Mouse (Mus musculus): ENCODE measurements at regions not wholly inside any gene's neighbourhood (a gene's known extent, or its start where the extent isn't known, plus 50 kb on each side); places are given as distances from the start of the nearest gene placed in this dataset.

DNA sequence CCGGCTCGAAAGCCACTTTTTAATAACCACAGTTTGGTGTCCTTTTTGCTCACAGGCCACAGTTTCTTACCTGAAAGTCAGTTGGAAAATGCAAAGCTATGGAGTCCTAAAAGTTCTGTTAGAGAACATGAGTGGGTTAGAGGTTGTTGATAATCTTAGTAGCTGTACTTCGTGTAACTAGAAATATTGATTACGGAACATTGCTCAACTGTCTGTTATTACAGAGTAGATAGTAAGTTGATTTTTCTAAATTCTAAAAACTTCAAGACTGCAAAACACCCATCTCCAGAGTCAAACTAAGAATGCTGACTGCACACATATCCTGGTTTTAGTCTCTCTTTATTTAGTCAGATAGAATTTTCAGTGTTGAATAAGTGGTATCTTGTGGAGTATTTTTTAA, 111.0 kb downstream of the Slc38a4 start:
- no peak overlapping the region for H3K4me3 ChIP-seq (replicated peaks)

DNA sequence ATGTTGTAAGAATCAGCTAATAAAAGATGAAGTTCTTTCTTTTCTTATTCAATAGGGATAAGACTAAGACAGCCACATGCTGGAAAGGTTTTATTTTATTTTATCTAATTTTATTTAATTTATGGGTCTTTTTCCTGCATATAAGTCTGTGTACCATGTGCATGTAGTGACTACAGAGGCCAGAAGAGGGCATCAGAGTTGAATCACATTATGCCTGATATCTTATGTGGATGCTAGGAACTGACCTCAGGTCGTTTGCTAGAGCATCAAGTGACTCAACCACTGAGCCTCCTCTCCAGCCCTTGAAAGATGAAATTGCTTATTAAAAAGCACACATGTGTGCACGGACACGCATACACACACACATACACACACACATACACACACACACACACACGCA, 113.1 kb downstream of the Slc38a4 start:
- H3K4me2 ChIP-seq: no peak overlapping the region
- no peaks in the 10 kb centered on the region for H3K9me3 ChIP-seq (replicated peaks)
- ATAC-seq (ENCODE audit: low FRiP score): no peak
- H3K27me3 ChIP-seq (replicated peaks): no peaks in the 10 kb centered on the region
- no peaks in the 10 kb centered on the region for H3K4me1 ChIP-seq
- 87% methylated on average over 4 of the region's 4 CpGs for WGBS
- H3K27ac ChIP-seq (replicated peaks): no peak overlapping the region
- no peak overlapping the region for H3K9ac ChIP-seq (replicated peaks)
- no peaks in the 10 kb centered on the region for H3K36me3 ChIP-seq
- no peak overlapping the region for H3K4me3 ChIP-seq (replicated peaks)

More for the DNA sequence above, 111.0 kb downstream of the Slc38a4 start:
- H3K27ac ChIP-seq (replicated peaks): no peak overlapping the region
- no peak overlapping the region for H3K4me2 ChIP-seq
- no peaks in the 10 kb centered on the region for H3K36me3 ChIP-seq
- no peaks in the 10 kb centered on the region for H3K4me1 ChIP-seq
- H3K9ac ChIP-seq (replicated peaks): no peak overlapping the region
- H3K27me3 ChIP-seq (replicated peaks): no peaks in the 10 kb centered on the region
- 97% methylated on average over 4 of the region's 4 CpGs for WGBS
- no peaks in the 10 kb centered on the region for H3K9me3 ChIP-seq (replicated peaks)
- no peak for ATAC-seq (ENCODE audit: low FRiP score)

DNA sequence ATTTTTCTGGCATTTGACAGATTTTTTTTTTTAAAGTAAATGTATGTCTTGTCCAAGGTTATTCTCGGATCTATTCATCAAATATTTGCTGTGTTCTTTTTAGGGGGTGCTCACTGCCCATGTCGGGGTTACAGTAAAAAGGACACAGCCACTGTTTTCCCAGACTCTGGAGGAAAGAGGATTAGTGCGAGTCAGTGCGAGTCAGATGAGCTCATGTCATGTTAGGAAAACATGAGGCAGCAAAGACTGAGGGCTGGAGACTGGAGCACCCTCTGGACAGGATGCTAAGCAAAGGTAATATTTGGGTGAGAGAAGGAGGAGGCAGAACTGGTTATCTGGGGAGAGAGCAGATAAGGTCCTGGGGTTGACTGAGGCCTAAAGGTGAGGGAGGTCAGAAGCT, 117.3 kb downstream of the Slc38a4 start:
- 86% methylated on average over 4 of the region's 4 CpGs for WGBS
- Histone ChIP-seq H3K9ac (replicated peaks) (no peak overlapping the region), H3K4me3 (replicated peaks) (no peak overlapping the region), H3K36me3 (no peaks in the 10 kb centered on the region), H3K27ac (replicated peaks) (no peak overlapping the region), H3K4me1 (0 out of 2 replicates have a peak, but pooled peaks cover 7% of the 10 kb centered on the region), H3K9me3 (replicated peaks) (no peaks in the 10 kb centered on the region), H3K27me3 (replicated peaks) (no peaks in the 10 kb centered on the region), H3K4me2 (no peak overlapping the region)
- no peak for ATAC-seq (ENCODE audit: low FRiP score)

DNA sequence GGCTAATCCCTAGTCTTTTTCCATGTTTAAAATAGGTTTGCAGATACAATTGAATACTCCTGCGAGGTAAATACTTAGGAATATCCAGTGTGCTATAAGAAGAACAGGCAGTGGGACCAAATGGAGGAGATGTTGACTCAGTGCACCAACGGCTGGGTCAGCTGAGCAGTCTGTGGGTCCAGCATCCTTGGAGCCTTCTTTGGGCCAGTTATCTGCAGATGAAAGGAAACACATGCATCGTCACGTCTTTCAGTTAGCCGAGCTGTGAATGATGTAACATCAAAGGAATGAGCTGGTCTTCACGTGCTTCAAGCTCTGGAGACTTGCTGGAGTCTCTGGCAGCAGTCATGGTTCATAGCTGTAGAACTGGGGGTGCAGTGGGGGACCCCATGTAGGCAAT, 118.1 kb downstream of the Slc38a4 start:
- H3K4me1 ChIP-seq: 0 out of 2 replicates have a peak, but pooled peaks cover 7% of the 10 kb centered on the region
- no peaks in the 10 kb centered on the region for H3K9me3 ChIP-seq (replicated peaks)
- no peak for ATAC-seq (ENCODE audit: low FRiP score)
- H3K4me2 ChIP-seq: no peak overlapping the region
- H3K9ac ChIP-seq (replicated peaks): no peak overlapping the region
- no peak overlapping the region for H3K4me3 ChIP-seq (replicated peaks)
- 80% methylated on average over 6 of the region's 6 CpGs for WGBS
- H3K36me3 ChIP-seq: no peaks in the 10 kb centered on the region
- no peak overlapping the region for H3K27ac ChIP-seq (replicated peaks)
- H3K27me3 ChIP-seq (replicated peaks): no peaks in the 10 kb centered on the region

DNA sequence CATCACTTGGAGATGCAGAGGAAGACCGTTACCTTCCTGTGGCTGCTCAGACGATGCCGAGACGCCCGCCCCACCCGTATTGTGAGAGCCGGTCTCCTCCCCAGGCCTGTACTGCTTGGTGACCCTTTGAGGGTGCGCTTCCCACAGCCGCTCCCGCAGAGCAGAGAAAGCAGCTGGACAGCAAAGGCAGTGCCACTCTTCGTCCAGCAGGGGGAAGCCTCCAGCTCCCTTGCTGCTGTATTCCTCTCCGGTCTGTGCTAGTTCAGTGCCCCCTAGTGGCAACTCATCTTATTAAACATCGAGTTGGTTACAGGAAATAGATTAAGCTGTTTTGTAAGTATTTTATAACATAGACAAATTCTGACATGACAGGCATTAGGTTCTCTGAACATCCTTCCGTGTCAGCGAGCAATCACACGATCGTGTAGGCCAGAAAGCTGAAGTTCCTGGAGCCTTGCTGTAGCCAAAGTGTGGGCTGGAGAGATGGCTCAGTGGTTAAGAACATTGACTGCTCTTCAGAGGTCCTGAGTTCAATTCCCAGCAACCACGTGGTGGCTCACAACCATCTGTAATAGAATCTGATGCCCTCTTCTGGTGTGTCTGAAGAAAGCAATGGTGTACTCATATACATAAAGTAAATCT, 118.9 kb downstream of the Slc38a4 start:
- 5% methylated on average over 18 of the region's 18 CpGs for WGBS
- H3K27me3 ChIP-seq (replicated peaks): no peaks in the 10 kb centered on the region
- peak overlapping the region; percentile 37; the same call in 1 of the 2 replicates for H3K9ac ChIP-seq (replicated peaks)
- no peak overlapping the region for H3K27ac ChIP-seq (replicated peaks)
- H3K4me2 ChIP-seq: peak overlapping the region; percentile 55
- 0 out of 2 replicates have a peak, but pooled peaks cover 7% of the 10 kb centered on the region for H3K4me1 ChIP-seq
- H3K4me3 ChIP-seq (replicated peaks): peak overlapping the region; percentile 22; the same call in 1 of the 2 replicates
- ATAC-seq (ENCODE audit: low FRiP score): peak; percentile 78; the same call in 1 of the 2 replicates
- H3K9me3 ChIP-seq (replicated peaks): no peaks in the 10 kb centered on the region
- H3K36me3 ChIP-seq: no peaks in the 10 kb centered on the region

DNA sequence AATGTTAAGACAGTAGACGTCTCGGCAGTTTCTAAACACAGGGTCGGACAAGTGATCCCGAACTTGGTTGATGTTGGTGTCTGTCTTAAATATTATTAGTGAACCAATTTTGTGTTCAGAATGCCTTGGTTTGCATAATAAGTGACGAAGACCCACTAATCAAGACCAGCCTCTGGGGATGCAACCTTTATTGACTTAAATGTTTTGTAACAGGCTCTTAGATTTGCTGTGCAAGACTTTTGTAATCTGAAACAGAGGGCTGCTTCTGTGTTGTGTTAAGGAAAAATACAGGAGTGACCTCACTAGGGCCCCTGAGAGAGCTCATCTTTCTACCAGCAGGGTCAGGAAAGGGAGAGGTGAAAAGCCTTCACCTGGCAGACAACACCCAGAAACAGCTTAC, 119.5 kb downstream of the Slc38a4 start:
- Histone ChIP-seq H3K36me3 (no peaks in the 10 kb centered on the region), H3K27ac (replicated peaks) (no peak overlapping the region), H3K27me3 (replicated peaks) (no peaks in the 10 kb centered on the region), H3K4me3 (replicated peaks) (no peak overlapping the region), H3K4me1 (0 out of 2 replicates have a peak, but pooled peaks cover 7% of the 10 kb centered on the region), H3K9me3 (replicated peaks) (no peaks in the 10 kb centered on the region), H3K4me2 (peak overlapping the region; percentile 55), H3K9ac (replicated peaks) (peak overlapping the region; percentile 37; the same call in 1 of the 2 replicates)
- no peak for ATAC-seq (ENCODE audit: low FRiP score)
- WGBS: 91% methylated on average over 5 of the region's 5 CpGs

DNA sequence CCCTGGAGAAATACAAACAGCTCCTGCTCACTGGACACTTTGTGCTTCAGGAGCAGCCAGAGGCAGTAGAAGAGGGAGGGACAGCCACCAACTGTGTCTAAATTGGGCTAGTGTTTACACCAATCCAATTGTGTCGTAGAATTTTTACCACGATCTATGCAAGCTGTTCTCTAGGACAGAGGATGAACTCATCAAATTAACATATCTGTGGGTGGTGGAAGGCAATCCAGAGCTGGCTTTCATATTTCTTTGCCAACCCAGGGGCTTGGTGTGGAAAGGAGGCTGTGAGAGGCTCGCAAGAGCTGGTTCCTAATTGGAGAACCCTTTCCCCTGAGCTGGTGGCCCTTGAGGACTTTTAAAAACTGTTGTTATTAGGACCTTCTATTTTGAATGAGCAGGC, 122.3 kb downstream of the Slc38a4 start:
- 16% methylated on average over 3 of the region's 3 CpGs for WGBS
- Histone ChIP-seq H3K9me3 (replicated peaks) (no peaks in the 10 kb centered on the region), H3K4me3 (replicated peaks) (no peak overlapping the region), H3K27ac (replicated peaks) (no peak overlapping the region), H3K4me1 (0 out of 2 replicates have a peak, but pooled peaks cover 7% of the 10 kb centered on the region), H3K4me2 (no peak overlapping the region), H3K27me3 (replicated peaks) (no peaks in the 10 kb centered on the region), H3K9ac (replicated peaks) (no peak overlapping the region), H3K36me3 (no peaks in the 10 kb centered on the region)
- ATAC-seq (ENCODE audit: low FRiP score): no peak

DNA sequence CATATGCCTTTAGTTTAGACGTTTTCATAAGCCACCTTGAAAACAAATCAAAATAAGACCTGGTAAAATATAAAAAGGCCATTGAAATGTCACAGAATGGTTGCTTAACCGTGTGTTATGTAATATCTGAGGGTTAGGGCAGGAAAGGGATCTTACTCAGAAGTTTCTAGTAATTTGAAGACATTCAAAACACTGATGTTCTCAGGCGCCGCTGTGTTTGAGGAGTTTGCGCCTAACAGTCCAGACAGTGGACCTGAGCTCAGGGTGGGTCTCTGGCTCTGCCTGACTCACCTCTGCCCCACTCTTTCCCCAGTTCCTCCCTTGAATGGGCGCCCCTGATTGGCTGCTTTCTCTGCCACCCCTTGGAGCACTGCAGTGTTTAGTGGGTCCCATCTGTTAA, 125.2 kb downstream of the Slc38a4 start:
- no peaks in the 10 kb centered on the region for H3K27me3 ChIP-seq (replicated peaks)
- H3K27ac ChIP-seq (replicated peaks): no peak overlapping the region
- no peaks in the 10 kb centered on the region for H3K9me3 ChIP-seq (replicated peaks)
- no peak overlapping the region for H3K4me3 ChIP-seq (replicated peaks)
- no peak for ATAC-seq (ENCODE audit: low FRiP score)
- H3K36me3 ChIP-seq: no peaks in the 10 kb centered on the region
- H3K9ac ChIP-seq (replicated peaks): no peak overlapping the region
- H3K4me1 ChIP-seq: 0 out of 2 replicates have a peak, but pooled peaks cover 3% of the 10 kb centered on the region
- WGBS: 82% methylated on average over 6 of the region's 6 CpGs
- H3K4me2 ChIP-seq: no peak overlapping the region

DNA sequence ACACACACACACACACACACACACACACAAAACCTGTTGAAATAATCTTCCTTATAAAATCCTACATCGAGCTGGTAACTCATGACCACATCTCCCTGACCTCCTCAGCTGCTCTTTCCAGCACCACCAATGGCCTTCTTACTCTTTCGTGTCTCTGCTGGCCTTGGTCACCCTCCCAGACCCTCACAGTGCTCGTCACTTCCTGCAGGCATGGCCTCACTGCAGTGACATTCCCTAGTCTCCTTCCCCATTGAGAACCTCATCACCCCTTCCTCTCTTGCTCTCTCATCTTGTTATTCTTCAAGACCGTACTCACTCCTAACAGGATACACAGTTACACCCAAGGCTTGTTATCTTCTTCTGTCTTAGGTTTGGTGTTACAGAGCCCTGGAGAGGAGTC, 126.0 kb downstream of the Slc38a4 start:
- Histone ChIP-seq H3K4me2 (no peak overlapping the region), H3K27me3 (replicated peaks) (no peaks in the 10 kb centered on the region), H3K27ac (replicated peaks) (no peak overlapping the region), H3K4me3 (replicated peaks) (no peak overlapping the region), H3K9me3 (replicated peaks) (no peaks in the 10 kb centered on the region), H3K4me1 (0 out of 2 replicates have a peak, but pooled peaks cover 3% of the 10 kb centered on the region), H3K36me3 (no peaks in the 10 kb centered on the region), H3K9ac (replicated peaks) (no peak overlapping the region)
- no peak for ATAC-seq (ENCODE audit: low FRiP score)
- WGBS: 84% methylated on average over 4 of the region's 4 CpGs

DNA sequence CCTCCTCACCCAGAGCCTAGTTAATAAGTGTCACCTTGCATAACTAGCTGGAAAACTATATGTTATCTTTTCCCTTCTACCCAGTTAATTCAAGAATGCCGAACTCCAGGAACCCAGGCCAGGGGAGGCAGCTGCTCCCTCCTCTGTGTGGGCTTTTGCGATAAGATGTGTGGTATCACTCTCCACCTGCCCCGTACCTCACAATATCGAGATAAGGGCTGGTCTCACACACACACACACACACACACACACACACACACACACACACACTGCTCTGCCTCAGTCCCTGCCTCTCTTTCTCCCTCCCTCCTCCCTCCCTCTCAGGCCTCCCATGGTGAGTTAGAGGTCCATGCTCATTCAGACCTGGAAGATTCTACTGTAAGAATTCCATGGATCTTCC, 127.1 kb downstream of the Slc38a4 start:
- Histone ChIP-seq H3K9me3 (replicated peaks) (no peaks in the 10 kb centered on the region), H3K36me3 (no peaks in the 10 kb centered on the region), H3K4me3 (replicated peaks) (no peak overlapping the region), H3K27ac (replicated peaks) (no peak overlapping the region), H3K27me3 (replicated peaks) (no peaks in the 10 kb centered on the region), H3K4me2 (no peak overlapping the region), H3K9ac (replicated peaks) (no peak overlapping the region), H3K4me1 (0 out of 2 replicates have a peak, but pooled peaks cover 3% of the 10 kb centered on the region)
- 91% methylated on average over 4 of the region's 4 CpGs for WGBS
- no peak for ATAC-seq (ENCODE audit: low FRiP score)

DNA sequence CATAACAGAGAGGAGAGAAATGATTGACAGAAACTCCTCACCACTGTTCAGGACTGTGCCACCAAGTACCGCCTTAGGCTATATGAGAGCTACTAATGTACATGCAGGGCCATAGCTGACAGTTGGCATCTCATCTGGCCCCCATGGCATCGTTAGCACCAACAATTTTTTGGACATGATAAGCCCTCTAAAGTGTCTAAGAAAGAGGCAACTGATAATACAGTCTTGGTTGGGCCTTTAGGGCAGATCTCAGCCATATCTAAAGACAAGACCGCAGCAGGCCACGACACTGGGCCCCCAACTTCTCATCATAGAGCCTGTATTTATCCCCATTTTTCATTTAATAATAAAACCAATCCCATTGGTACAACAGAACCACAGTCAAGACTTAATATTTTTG, 128.1 kb downstream of the Slc38a4 start:
- Histone ChIP-seq H3K27ac (replicated peaks) (no peak overlapping the region), H3K4me2 (no peak overlapping the region), H3K9ac (replicated peaks) (no peak overlapping the region), H3K27me3 (replicated peaks) (no peaks in the 10 kb centered on the region), H3K36me3 (no peaks in the 10 kb centered on the region), H3K4me3 (replicated peaks) (no peak overlapping the region), H3K9me3 (replicated peaks) (no peaks in the 10 kb centered on the region), H3K4me1 (no peaks in the 10 kb centered on the region)
- WGBS: 95% methylated on average over 4 of the region's 4 CpGs
- no peak for ATAC-seq (ENCODE audit: low FRiP score)

DNA sequence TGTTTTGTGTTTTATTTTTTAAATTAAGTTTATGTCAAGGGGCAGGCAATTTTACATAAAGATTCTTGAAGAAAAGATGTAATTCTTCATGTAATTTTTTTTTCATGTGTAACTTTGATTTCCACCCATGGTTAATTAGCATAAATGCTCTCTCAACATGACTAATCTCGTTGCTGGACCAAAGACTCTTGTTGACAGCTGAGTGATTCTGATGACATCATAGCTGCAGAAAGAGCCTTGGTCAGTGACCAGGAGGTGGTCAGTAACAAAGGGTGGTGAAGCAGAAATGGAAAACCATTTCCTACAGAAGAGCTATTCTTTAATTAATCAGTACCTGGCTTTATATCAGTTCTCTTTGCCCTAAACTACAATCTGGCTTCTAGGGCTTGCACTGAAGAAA, 129.1 kb downstream of the Slc38a4 start:
- H3K9ac ChIP-seq (replicated peaks): no peak overlapping the region
- 74% methylated on average over 1 of the region's 1 CpGs for WGBS

More for the DNA sequence above, 129.1 kb downstream of the Slc38a4 start:
- no peak for ATAC-seq (ENCODE audit: low FRiP score)
- Histone ChIP-seq H3K27ac (replicated peaks) (no peak overlapping the region), H3K4me3 (replicated peaks) (no peak overlapping the region), H3K4me1 (no peaks in the 10 kb centered on the region), H3K4me2 (no peak overlapping the region), H3K9me3 (replicated peaks) (no peaks in the 10 kb centered on the region), H3K27me3 (replicated peaks) (no peaks in the 10 kb centered on the region), H3K36me3 (no peaks in the 10 kb centered on the region)

Measured in neural tube, embryonic 15.5 days (tissue).